Comparison of ENCODE assay signal across 8 mouse cellular contexts in genomic region chr4:148945476-148945881, GRCm38 (mm10).
A peak's percentile ranks its signal among the peaks of the same experiment; 100 is the strongest.
DNase-seq lines count a peak whose midpoint lies in the region; ATAC-seq and TF ChIP-seq lines count a peak whose summit lies in the region.

No protein-coding gene starts in this region.

- H3K4me1 ChIP-seq in hindbrain, embryonic 12.5 days, result peaks cover 41% of the 10 kb centered on the region
- peaks cover 51% of the 10 kb centered on the region for H3K4me1 ChIP-seq in hindbrain, embryonic 13.5 days (replicated peaks)
- H3K4me1 ChIP-seq in MEL (ENCODE audit: control insufficient read depth in 1 of 2, insufficient read depth in 2 of 2, low read length in 2 of 2), result peaks cover 0 to 5% of the 10 kb centered on the region in 2 experiments; a peak in 2 of 4 replicates
- no peaks in the 10 kb centered on the region; the same call in 1 of the 2 replicates for H3K4me1 ChIP-seq in cerebellum, adult 2 months (ENCODE audit: control insufficient read depth, insufficient read depth, low read length)
- peaks cover 20% of the 10 kb centered on the region for H3K4me1 ChIP-seq in intestine, embryonic 16.5 days (ENCODE audit: control insufficient read depth, insufficient read depth, low read length)

- H3K79me2 ChIP-seq in MEL (ENCODE audit: control insufficient read depth, insufficient read depth, low read length, poor library complexity), result no peaks in the 10 kb centered on the region; the same call in 1 of the 2 replicates

- no peak for TF ChIP-seq CTCF in MEL (IDR thresholded peaks at IDR 0.05 in 2 of 3, conservative IDR thresholded peaks at IDR 0.05 in 1 of 3; ENCODE audit: control insufficient read depth in 1 of 3, insufficient read depth in 1 of 3, low read depth in 2 of 3, low read length in 3 of 3, poor library complexity in 1 of 3, severe bottlenecking in 1 of 3)
- TF ChIP-seq CTCF in cerebellum, adult 2 months (IDR thresholded peaks at IDR 0.05; ENCODE audit: borderline replicate concordance, insufficient read depth, low read depth, low read length), result no peak

- peaks cover 58% of the 10 kb centered on the region for H3K27me3 ChIP-seq in hindbrain, embryonic 12.5 days
- peaks cover 66% of the 10 kb centered on the region for H3K27me3 ChIP-seq in hindbrain, embryonic 13.5 days
- H3K27me3 ChIP-seq in MEL (ENCODE audit: control insufficient read depth in 1 of 2, insufficient read depth in 2 of 2, low read length in 2 of 2), result no peaks in the 10 kb centered on the region
- no peaks in the 10 kb centered on the region for H3K27me3 ChIP-seq in cerebellum, adult 2 months (ENCODE audit: control insufficient read depth, insufficient read depth, low read length)
- H3K27me3 ChIP-seq in intestine, embryonic 16.5 days (replicated peaks; ENCODE audit: control insufficient read depth, insufficient read depth, low read length), result 0 out of 2 replicates have a peak, but pooled peaks cover 3% of the 10 kb centered on the region

- intact Hi-C loops in left cerebral cortex, postnatal 4 days (cut with DNase I), result no loop called here

- TF ChIP-seq POLR2A in MEL (IDR thresholded peaks at IDR 0.05; ENCODE audit: control insufficient read depth in 1 of 2, insufficient read depth in 1 of 2, low read depth in 1 of 2, low read length in 2 of 2, poor library complexity in 1 of 2), result no peak
- no peak for TF ChIP-seq POLR2A in cerebellum, adult 2 months (IDR thresholded peaks at IDR 0.05; ENCODE audit: borderline replicate concordance, insufficient read depth, low read length)

- TF ChIP-seq RAD21 in MEL (IDR thresholded peaks at IDR 0.05; ENCODE audit: low read depth, low read length), result no peak

- no peaks in the 10 kb centered on the region for H3K36me3 ChIP-seq in hindbrain, embryonic 12.5 days
- H3K36me3 ChIP-seq in hindbrain, embryonic 13.5 days, result peaks cover 4% of the 10 kb centered on the region; the same call in 1 of the 2 replicates
- H3K36me3 ChIP-seq in MEL (ENCODE audit: control insufficient read depth in 1 of 2, insufficient read depth in 2 of 2, low read length in 2 of 2), result peaks cover 0 to 4% of the 10 kb centered on the region in 2 experiments; a peak in 2 of 4 replicates
- H3K36me3 ChIP-seq in intestine, embryonic 16.5 days (ENCODE audit: control insufficient read depth, insufficient read depth, low read length), result no peaks in the 10 kb centered on the region

- WGBS in hindbrain, embryonic 12.5 days, result 79% methylated on average over 4 of the region's 4 CpGs
- 65% methylated on average over 4 of the region's 4 CpGs for WGBS in hindbrain, embryonic 13.5 days
- 35% methylated on average over 4 of the region's 4 CpGs for WGBS in cerebellum, adult 2 months
- WGBS in intestine, embryonic 16.5 days, result 72% methylated on average over 4 of the region's 4 CpGs

- H3K27ac ChIP-seq in hindbrain, embryonic 12.5 days, result no peak overlapping the region
- no peak overlapping the region for H3K27ac ChIP-seq in hindbrain, embryonic 13.5 days
- H3K27ac ChIP-seq in MEL (ENCODE audit: control insufficient read depth, low read depth, low read length), result no peak overlapping the region
- no peak overlapping the region for H3K27ac ChIP-seq in cerebellum, adult 2 months (ENCODE audit: insufficient read depth, low read length)
- H3K27ac ChIP-seq in intestine, embryonic 16.5 days (ENCODE audit: low read length), result no peak overlapping the region

- ATAC-seq in hindbrain, embryonic 12.5 days (ENCODE audit: low FRiP score), result peak; percentile 12; the same call in 1 of the 2 replicates
- ATAC-seq in hindbrain, embryonic 13.5 days (ENCODE audit: low FRiP score), result no peak
- ATAC-seq in intestine, embryonic 16.5 days, result no peak

- peak; percentile 59 for DNase-seq in MEL (ENCODE audit: low read depth, low spot score)
- peak; percentile 28 to 38 for DNase-seq in cerebellum, adult 2 months
- peak; percentile 47 for DNase-seq in left cerebral cortex, postnatal 4 days
- DNase-seq in spleen, adult 18-20 months, result no peak
- no peak for DNase-seq in embryo, embryonic 9.5 days (ENCODE audit: extremely low spot score)

- H3K4me2 ChIP-seq in hindbrain, embryonic 12.5 days (replicated peaks), result no peak overlapping the region
- H3K4me2 ChIP-seq in hindbrain, embryonic 13.5 days, result no peak overlapping the region
- no peak overlapping the region for H3K4me2 ChIP-seq in intestine, embryonic 16.5 days (ENCODE audit: low read depth, low read length)

- no peak overlapping the region for H3K9ac ChIP-seq in hindbrain, embryonic 12.5 days
- H3K9ac ChIP-seq in hindbrain, embryonic 13.5 days, result no peak overlapping the region
- no peak overlapping the region for H3K9ac ChIP-seq in MEL (ENCODE audit: control insufficient read depth, low read depth, low read length, poor library complexity, severe bottlenecking)
- H3K9ac ChIP-seq in intestine, embryonic 16.5 days (ENCODE audit: low read depth, low read length), result no peak overlapping the region

- H3K9me3 ChIP-seq in hindbrain, embryonic 12.5 days (replicated peaks), result no peaks in the 10 kb centered on the region
- H3K9me3 ChIP-seq in hindbrain, embryonic 13.5 days, result no peaks in the 10 kb centered on the region
- H3K9me3 ChIP-seq in MEL (replicated peaks; ENCODE audit: insufficient read depth, low read length), result no peaks in the 10 kb centered on the region
- H3K9me3 ChIP-seq in intestine, embryonic 16.5 days (ENCODE audit: control insufficient read depth, low read length), result no peaks in the 10 kb centered on the region

- no peak overlapping the region for H3K4me3 ChIP-seq in hindbrain, embryonic 12.5 days
- no peak overlapping the region for H3K4me3 ChIP-seq in hindbrain, embryonic 13.5 days
- no peak overlapping the region for H3K4me3 ChIP-seq in MEL (ENCODE audit: control insufficient read depth in 1 of 2, insufficient read depth in 1 of 2, low read depth in 2 of 2, low read length in 2 of 2)
- H3K4me3 ChIP-seq in cerebellum, adult 2 months (replicated peaks; ENCODE audit: insufficient read depth, low read depth, low read length), result no peak overlapping the region
- H3K4me3 ChIP-seq in intestine, embryonic 16.5 days (ENCODE audit: low read length), result no peak overlapping the region

- no peak for TF ChIP-seq EP300 in MEL (IDR thresholded peaks at IDR 0.05; ENCODE audit: low read depth in 1 of 2, low read length in 2 of 2)

TF ChIP-seq in MEL, 35 proteins besides CTCF, POLR2A, EP300 and RAD21:
- 0 out of 2 replicates have a peak, but pooled peaks have one; percentile 8 for TF ChIP-seq ELF1 (IDR thresholded peaks at IDR 0.05; ENCODE audit: low read depth, low read length)
- TF ChIP-seq TCF12 (IDR thresholded peaks at IDR 0.05; ENCODE audit: low read depth, low read length), result no peak
- no peak for TF ChIP-seq MAZ (IDR thresholded peaks at IDR 0.05; ENCODE audit: low read depth, low read length)
- peak; percentile 94 for TF ChIP-seq HCFC1 (IDR thresholded peaks at IDR 0.05; ENCODE audit: low read depth, low read length)
- TF ChIP-seq GATA1 (IDR thresholded peaks at IDR 0.05; ENCODE audit: low read depth, low read length), result peak; percentile 74
- no peak for TF ChIP-seq E2F4 (IDR thresholded peaks at IDR 0.05; ENCODE audit: borderline replicate concordance, low read depth, low read length)

Comparison
In these comparisons a context has a peak if more than half of its experiments do, and no peak if none do; other contexts are left out.
1. DNase-seq: peak in MEL (single experiment), cerebellum, adult 2 months (2 of 2) and left cerebral cortex, postnatal 4 days (single experiment); none in spleen, adult 18-20 months (0 of 2) and embryo, embryonic 9.5 days (single experiment).